Mouse (Mus musculus): Measurements from ENCODE around the gene Ptprc. TPM values are rescaled to one million over a fixed set of nuclear protein-coding genes. Genes with fewer than 3 reads are reported as not detected.
A peak's percentile ranks its signal among the peaks of the same experiment; 100 is the strongest.

Gene Ptprc
- polyA plus RNA-seq, 1 experiment from 2014 or later: 5.4 TPM

GRCm38 (mm10) chr1:138140769-138141168, 34.7 kb downstream of the Ptprc start:
- Histone ChIP-seq H3K9me3 (ENCODE audit: control insufficient read depth, low read length) (no peaks in the 10 kb centered on the region), H3K4me1 (replicated peaks; ENCODE audit: control insufficient read depth, insufficient read depth, low read length) (no peaks in the 10 kb centered on the region; the same call in 1 of the 2 replicates), H3K27me3 (replicated peaks; ENCODE audit: control insufficient read depth, insufficient read depth, low read length) (no peaks in the 10 kb centered on the region), H3K4me2 (no peak overlapping the region), H3K4me3 (ENCODE audit: low read depth, low read length) (no peak overlapping the region), H3K27ac (ENCODE audit: low read depth, low read length) (no peak overlapping the region), H3K9ac (ENCODE audit: low read depth, low read length) (no peak overlapping the region), H3K36me3 (ENCODE audit: control insufficient read depth, insufficient read depth, low read length) (no peaks in the 10 kb centered on the region)
- DNase-seq (ENCODE audit: low spot score): no peak
- 85% methylated on average over 4 of the region's 4 CpGs for WGBS
- no peak for ATAC-seq (replicated peaks; ENCODE audit: low FRiP score)

GRCm38 (mm10) chr1:138137696-138138095, 37.8 kb downstream of the Ptprc start:
- Histone ChIP-seq H3K27ac (ENCODE audit: low read depth, low read length) (no peak overlapping the region), H3K9ac (ENCODE audit: low read depth, low read length) (no peak overlapping the region), H3K36me3 (ENCODE audit: control insufficient read depth, insufficient read depth, low read length) (no peaks in the 10 kb centered on the region), H3K4me1 (replicated peaks; ENCODE audit: control insufficient read depth, insufficient read depth, low read length) (no peaks in the 10 kb centered on the region; the same call in 1 of the 2 replicates), H3K4me3 (ENCODE audit: low read depth, low read length) (no peak overlapping the region), H3K9me3 (ENCODE audit: control insufficient read depth, low read length) (no peaks in the 10 kb centered on the region), H3K4me2 (no peak overlapping the region), H3K27me3 (replicated peaks; ENCODE audit: control insufficient read depth, insufficient read depth, low read length) (no peaks in the 10 kb centered on the region)
- no peak for ATAC-seq (replicated peaks; ENCODE audit: low FRiP score)
- DNase-seq (ENCODE audit: low spot score): no peak
- WGBS: 79% methylated on average over 4 of the region's 4 CpGs

GRCm38 (mm10) chr1:138137024-138137577, 38.4 kb downstream of the Ptprc start:
- no peak for ATAC-seq (replicated peaks; ENCODE audit: low FRiP score)
- no peak for DNase-seq (ENCODE audit: low spot score)
- WGBS: 82% methylated on average over 6 of the region's 6 CpGs
- H3K27me3 ChIP-seq (replicated peaks; ENCODE audit: control insufficient read depth, insufficient read depth, low read length): no peaks in the 10 kb centered on the region
- no peak overlapping the region for H3K4me2 ChIP-seq
- H3K27ac ChIP-seq (ENCODE audit: low read depth, low read length): no peak overlapping the region
- no peaks in the 10 kb centered on the region for H3K36me3 ChIP-seq (ENCODE audit: control insufficient read depth, insufficient read depth, low read length)
- H3K4me1 ChIP-seq (replicated peaks; ENCODE audit: control insufficient read depth, insufficient read depth, low read length): no peaks in the 10 kb centered on the region; the same call in 1 of the 2 replicates
- H3K4me3 ChIP-seq (ENCODE audit: low read depth, low read length): no peak overlapping the region
- H3K9me3 ChIP-seq (ENCODE audit: control insufficient read depth, low read length): no peaks in the 10 kb centered on the region
- no peak overlapping the region for H3K9ac ChIP-seq (ENCODE audit: low read depth, low read length)

GRCm38 (mm10) chr1:138136373-138136779, 39.1 kb downstream of the Ptprc start:
- Histone ChIP-seq H3K4me1 (replicated peaks; ENCODE audit: control insufficient read depth, insufficient read depth, low read length) (no peaks in the 10 kb centered on the region; the same call in 1 of the 2 replicates), H3K27me3 (replicated peaks; ENCODE audit: control insufficient read depth, insufficient read depth, low read length) (no peaks in the 10 kb centered on the region), H3K27ac (ENCODE audit: low read depth, low read length) (no peak overlapping the region), H3K4me2 (peak overlapping the region; percentile 45), H3K9ac (ENCODE audit: low read depth, low read length) (no peak overlapping the region), H3K4me3 (ENCODE audit: low read depth, low read length) (peak overlapping the region; percentile 16; the same call in 1 of the 2 replicates), H3K36me3 (ENCODE audit: control insufficient read depth, insufficient read depth, low read length) (no peaks in the 10 kb centered on the region), H3K9me3 (ENCODE audit: control insufficient read depth, low read length) (no peaks in the 10 kb centered on the region)
- 30% methylated on average over 17 of the region's 17 CpGs for WGBS
- DNase-seq (ENCODE audit: low spot score) (peak; percentile 35), ATAC-seq (replicated peaks; ENCODE audit: low FRiP score) (peak; percentile 72)

DNA sequence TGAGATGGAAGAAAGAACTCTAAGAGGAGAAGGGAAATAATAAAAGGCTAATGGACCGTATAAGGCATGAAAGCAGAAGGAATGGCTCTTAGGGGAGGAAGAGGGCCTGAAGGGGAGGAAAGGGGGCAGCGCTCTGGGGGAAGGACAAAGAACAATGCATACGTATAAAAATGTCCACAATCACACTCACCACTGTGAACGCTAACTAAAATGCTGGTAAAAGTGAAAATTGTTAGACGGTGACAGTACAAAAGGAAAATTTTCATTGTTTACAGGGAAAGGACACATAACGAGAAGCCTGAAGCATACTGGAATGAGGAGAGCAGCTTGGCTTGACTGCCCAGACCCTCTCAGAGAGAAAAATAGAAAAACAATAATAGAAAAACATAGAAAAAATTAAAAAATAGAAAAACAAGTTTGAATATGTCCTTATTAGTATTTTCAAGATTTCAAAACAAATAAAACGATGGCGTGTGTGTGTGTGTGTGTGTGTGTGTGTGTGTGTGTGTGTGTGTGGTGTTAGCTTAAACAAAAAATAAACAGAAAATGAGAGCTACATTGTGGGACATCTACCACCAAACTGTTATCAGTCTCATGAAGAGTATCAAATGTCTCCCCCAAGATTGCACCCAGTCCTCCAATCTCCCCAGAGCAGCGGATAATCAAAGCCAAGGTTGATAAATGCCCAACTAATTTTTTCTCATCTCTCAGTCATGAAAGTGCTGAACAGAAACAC, 39.7 kb downstream of the Ptprc start:
- Histone ChIP-seq H3K36me3 (ENCODE audit: control insufficient read depth, insufficient read depth, low read length) (no peaks in the 10 kb centered on the region), H3K4me2 (peak overlapping the region; percentile 45), H3K9ac (ENCODE audit: low read depth, low read length) (no peak overlapping the region), H3K4me1 (replicated peaks; ENCODE audit: control insufficient read depth, insufficient read depth, low read length) (no peaks in the 10 kb centered on the region; the same call in 1 of the 2 replicates), H3K9me3 (ENCODE audit: control insufficient read depth, low read length) (no peaks in the 10 kb centered on the region), H3K27me3 (replicated peaks; ENCODE audit: control insufficient read depth, insufficient read depth, low read length) (no peaks in the 10 kb centered on the region), H3K4me3 (ENCODE audit: low read depth, low read length) (0 out of 2 replicates have a peak overlapping the region, but pooled peaks have one; percentile 16), H3K27ac (ENCODE audit: low read depth, low read length) (no peak overlapping the region)
- WGBS: 64% methylated on average over 9 of the region's 9 CpGs
- ATAC-seq (replicated peaks; ENCODE audit: low FRiP score): 0 out of 2 replicates have a peak, but pooled peaks have one; percentile 15
- DNase-seq (ENCODE audit: low spot score): no peak

DNA sequence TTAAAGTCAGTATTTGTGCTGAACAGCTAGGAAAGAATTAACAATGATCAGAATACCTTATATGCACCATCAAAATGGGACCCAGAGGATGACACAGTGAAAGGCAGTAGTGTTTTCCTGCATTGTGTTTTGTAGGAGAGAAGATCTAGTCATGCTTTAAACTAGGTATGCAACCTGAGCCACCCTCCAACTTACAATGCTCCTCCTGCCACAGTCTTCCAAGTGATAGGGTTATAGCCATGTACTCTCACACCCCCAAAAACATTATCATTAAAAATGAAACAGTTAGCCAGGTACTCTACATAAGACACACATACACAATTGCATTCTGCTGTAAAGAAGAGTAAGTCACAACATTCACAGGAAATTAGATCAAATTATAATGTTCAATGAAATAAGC, 40.4 kb downstream of the Ptprc start:
- no peak for ATAC-seq (replicated peaks; ENCODE audit: low FRiP score)
- H3K9ac ChIP-seq (ENCODE audit: low read depth, low read length): no peak overlapping the region
- H3K4me2 ChIP-seq: no peak overlapping the region; the same call in 1 of the 2 replicates
- H3K4me3 ChIP-seq (ENCODE audit: low read depth, low read length): no peak overlapping the region
- H3K9me3 ChIP-seq (ENCODE audit: control insufficient read depth, low read length): no peaks in the 10 kb centered on the region
- no peaks in the 10 kb centered on the region for H3K27me3 ChIP-seq (replicated peaks; ENCODE audit: control insufficient read depth, insufficient read depth, low read length)
- no peaks in the 10 kb centered on the region for H3K36me3 ChIP-seq (ENCODE audit: control insufficient read depth, insufficient read depth, low read length)
- H3K4me1 ChIP-seq (replicated peaks; ENCODE audit: control insufficient read depth, insufficient read depth, low read length): no peaks in the 10 kb centered on the region; the same call in 1 of the 2 replicates
- no peak overlapping the region for H3K27ac ChIP-seq (ENCODE audit: low read depth, low read length)
- DNase-seq (ENCODE audit: low spot score): no peak

GRCm38 (mm10) chr1:138134324-138134723, 41.2 kb downstream of the Ptprc start:
- H3K4me3 ChIP-seq (ENCODE audit: low read depth, low read length): no peak overlapping the region
- H3K36me3 ChIP-seq (ENCODE audit: control insufficient read depth, insufficient read depth, low read length): no peaks in the 10 kb centered on the region
- no peak overlapping the region for H3K4me2 ChIP-seq
- H3K9me3 ChIP-seq (ENCODE audit: control insufficient read depth, low read length): no peaks in the 10 kb centered on the region
- no peak overlapping the region for H3K9ac ChIP-seq (ENCODE audit: low read depth, low read length)
- H3K4me1 ChIP-seq (replicated peaks; ENCODE audit: control insufficient read depth, insufficient read depth, low read length): no peaks in the 10 kb centered on the region; the same call in 1 of the 2 replicates
- DNase-seq (ENCODE audit: low spot score) (no peak), ATAC-seq (replicated peaks; ENCODE audit: low FRiP score) (no peak)
- no peaks in the 10 kb centered on the region for H3K27me3 ChIP-seq (replicated peaks; ENCODE audit: control insufficient read depth, insufficient read depth, low read length)
- 54% methylated on average over 6 of the region's 6 CpGs for WGBS
- no peak overlapping the region for H3K27ac ChIP-seq (ENCODE audit: low read depth, low read length)

DNA sequence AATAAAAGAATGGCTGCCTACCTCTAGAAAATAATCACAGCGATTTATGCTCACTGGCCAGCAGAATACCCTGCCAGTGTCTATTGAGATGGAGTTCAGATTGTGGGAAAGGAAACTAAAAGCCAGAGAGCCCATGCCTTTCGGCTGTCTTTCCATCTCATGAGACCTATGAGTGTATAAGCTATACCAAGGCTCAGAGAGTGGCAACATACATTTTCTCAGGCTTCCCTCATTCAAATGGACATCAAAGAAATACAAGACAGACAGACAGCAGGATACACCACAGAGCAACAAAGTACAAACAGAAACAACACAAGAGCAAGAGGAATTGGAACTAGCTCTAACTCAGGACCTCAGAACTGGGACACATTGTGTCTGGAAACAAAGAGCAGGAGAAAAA, 43.8 kb downstream of the Ptprc start:
- no peaks in the 10 kb centered on the region for H3K36me3 ChIP-seq (ENCODE audit: control insufficient read depth, insufficient read depth, low read length)
- H3K27me3 ChIP-seq (replicated peaks; ENCODE audit: control insufficient read depth, insufficient read depth, low read length): no peaks in the 10 kb centered on the region
- no peak overlapping the region for H3K9ac ChIP-seq (ENCODE audit: low read depth, low read length)
- H3K4me1 ChIP-seq (replicated peaks; ENCODE audit: control insufficient read depth, insufficient read depth, low read length): no peaks in the 10 kb centered on the region; the same call in 1 of the 2 replicates
- no peak overlapping the region for H3K4me3 ChIP-seq (ENCODE audit: low read depth, low read length)
- no peaks in the 10 kb centered on the region for H3K9me3 ChIP-seq (ENCODE audit: control insufficient read depth, low read length)
- 69% methylated on average over 2 of the region's 2 CpGs for WGBS
- no peak overlapping the region for H3K4me2 ChIP-seq
- DNase-seq (ENCODE audit: low spot score): no peak
- H3K27ac ChIP-seq (ENCODE audit: low read depth, low read length): no peak overlapping the region
- ATAC-seq (replicated peaks; ENCODE audit: low FRiP score): no peak

- no peak overlapping the region for H3K9ac ChIP-seq (ENCODE audit: low read depth, low read length)
- H3K4me1 ChIP-seq (replicated peaks; ENCODE audit: control insufficient read depth, insufficient read depth, low read length): no peaks in the 10 kb centered on the region
- no peak overlapping the region for H3K4me2 ChIP-seq
- no peak overlapping the region for H3K4me3 ChIP-seq (ENCODE audit: low read depth, low read length)
- H3K27me3 ChIP-seq (replicated peaks; ENCODE audit: control insufficient read depth, insufficient read depth, low read length): no peaks in the 10 kb centered on the region
- H3K36me3 ChIP-seq (ENCODE audit: control insufficient read depth, insufficient read depth, low read length): no peaks in the 10 kb centered on the region
- WGBS: 58% methylated on average over 4 of the region's 4 CpGs
- DNase-seq (ENCODE audit: low spot score) (no peak), ATAC-seq (replicated peaks; ENCODE audit: low FRiP score) (no peak)
- H3K9me3 ChIP-seq (ENCODE audit: control insufficient read depth, low read length): no peaks in the 10 kb centered on the region
- no peak overlapping the region for H3K27ac ChIP-seq (ENCODE audit: low read depth, low read length)
These were observed 45.4 kb downstream of the Ptprc start for GRCm38 (mm10) chr1:138130145-138130544.

All from liver, embryonic 11.5 days (tissue).